Mouse (Mus musculus): ENCODE measurements at regions not wholly inside any gene's neighbourhood (a gene's known extent, or its start where the extent isn't known, plus 50 kb on each side); places are given as distances from the start of the nearest gene placed in this dataset.

DNA sequence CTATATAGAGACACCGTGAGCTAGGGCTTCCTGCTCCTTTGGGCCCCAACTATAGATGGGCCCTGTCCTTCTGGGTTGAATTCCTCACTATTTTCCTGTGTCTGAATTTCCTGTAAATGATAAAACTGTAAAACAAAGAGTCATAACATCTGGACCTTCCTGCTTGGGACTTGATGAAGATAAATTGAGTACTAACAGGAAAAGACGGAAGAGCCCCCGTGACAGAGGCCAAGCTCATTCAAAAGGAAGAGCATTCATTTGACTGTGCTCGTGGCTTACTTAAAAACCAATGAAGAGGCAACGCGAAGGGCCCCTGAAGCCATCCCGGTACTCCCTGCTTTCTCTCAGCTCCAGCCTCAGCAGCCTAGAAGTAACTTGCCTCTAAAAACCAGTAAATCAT is 161.6 kb upstream of the Cited2 start:
- H3K36me3 ChIP-seq (ENCODE audit: control insufficient read depth, insufficient read depth, low read length), result no peaks in the 10 kb centered on the region
- no peaks in the 10 kb centered on the region for H3K27me3 ChIP-seq (ENCODE audit: control insufficient read depth, insufficient read depth, low read length)
- 49% methylated on average over 7 of the region's 7 CpGs for WGBS
- H3K9ac ChIP-seq (ENCODE audit: low read depth, low read length), result no peak overlapping the region
- H3K27ac ChIP-seq (ENCODE audit: low read depth, low read length), result peak overlapping the region; percentile 11; the same call in 1 of the 2 replicates
- ATAC-seq (ENCODE audit: low FRiP score, low TSS enrichment), result no peak
- no peaks in the 10 kb centered on the region for H3K9me3 ChIP-seq (ENCODE audit: control insufficient read depth, low read length)
- peaks cover 25% of the 10 kb centered on the region for H3K4me1 ChIP-seq (ENCODE audit: control insufficient read depth, insufficient read depth, low read length)
- H3K4me3 ChIP-seq (ENCODE audit: low read length), result no peak overlapping the region
- H3K4me2 ChIP-seq (replicated peaks; ENCODE audit: low read depth, low read length), result no peak overlapping the region

DNA sequence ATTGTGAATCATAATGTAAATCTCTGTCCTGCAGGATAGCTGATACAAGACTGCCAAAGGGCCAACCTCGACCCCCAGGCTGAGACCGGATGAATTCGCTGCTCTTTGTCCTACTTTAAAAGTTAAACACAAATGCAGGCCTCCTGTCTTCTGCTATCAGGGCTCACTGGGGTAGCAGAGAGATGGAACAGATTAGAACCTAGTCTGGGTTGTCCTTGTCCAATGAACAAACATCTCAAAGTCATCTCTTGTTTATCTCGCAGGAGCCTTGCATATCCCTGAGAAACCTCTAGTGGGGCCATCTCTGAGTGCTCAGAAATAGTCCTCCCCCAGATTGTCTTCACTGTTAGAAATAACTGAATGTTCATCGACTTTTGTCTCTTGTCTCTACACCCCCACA is 161.0 kb upstream of the Cited2 start:
- no peak overlapping the region for H3K4me2 ChIP-seq (replicated peaks; ENCODE audit: low read depth, low read length)
- H3K36me3 ChIP-seq (ENCODE audit: control insufficient read depth, insufficient read depth, low read length), result no peaks in the 10 kb centered on the region
- no peaks in the 10 kb centered on the region for H3K9me3 ChIP-seq (ENCODE audit: control insufficient read depth, low read length)
- peaks cover 25% of the 10 kb centered on the region for H3K4me1 ChIP-seq (ENCODE audit: control insufficient read depth, insufficient read depth, low read length)
- H3K4me3 ChIP-seq (ENCODE audit: low read length), result no peak overlapping the region
- ATAC-seq (ENCODE audit: low FRiP score, low TSS enrichment), result no peak
- no peaks in the 10 kb centered on the region for H3K27me3 ChIP-seq (ENCODE audit: control insufficient read depth, insufficient read depth, low read length)
- H3K9ac ChIP-seq (ENCODE audit: low read depth, low read length), result no peak overlapping the region
- peak overlapping the region; percentile 11; the same call in 1 of the 2 replicates for H3K27ac ChIP-seq (ENCODE audit: low read depth, low read length)
- WGBS, result 76% methylated on average over 5 of the region's 5 CpGs

DNA sequence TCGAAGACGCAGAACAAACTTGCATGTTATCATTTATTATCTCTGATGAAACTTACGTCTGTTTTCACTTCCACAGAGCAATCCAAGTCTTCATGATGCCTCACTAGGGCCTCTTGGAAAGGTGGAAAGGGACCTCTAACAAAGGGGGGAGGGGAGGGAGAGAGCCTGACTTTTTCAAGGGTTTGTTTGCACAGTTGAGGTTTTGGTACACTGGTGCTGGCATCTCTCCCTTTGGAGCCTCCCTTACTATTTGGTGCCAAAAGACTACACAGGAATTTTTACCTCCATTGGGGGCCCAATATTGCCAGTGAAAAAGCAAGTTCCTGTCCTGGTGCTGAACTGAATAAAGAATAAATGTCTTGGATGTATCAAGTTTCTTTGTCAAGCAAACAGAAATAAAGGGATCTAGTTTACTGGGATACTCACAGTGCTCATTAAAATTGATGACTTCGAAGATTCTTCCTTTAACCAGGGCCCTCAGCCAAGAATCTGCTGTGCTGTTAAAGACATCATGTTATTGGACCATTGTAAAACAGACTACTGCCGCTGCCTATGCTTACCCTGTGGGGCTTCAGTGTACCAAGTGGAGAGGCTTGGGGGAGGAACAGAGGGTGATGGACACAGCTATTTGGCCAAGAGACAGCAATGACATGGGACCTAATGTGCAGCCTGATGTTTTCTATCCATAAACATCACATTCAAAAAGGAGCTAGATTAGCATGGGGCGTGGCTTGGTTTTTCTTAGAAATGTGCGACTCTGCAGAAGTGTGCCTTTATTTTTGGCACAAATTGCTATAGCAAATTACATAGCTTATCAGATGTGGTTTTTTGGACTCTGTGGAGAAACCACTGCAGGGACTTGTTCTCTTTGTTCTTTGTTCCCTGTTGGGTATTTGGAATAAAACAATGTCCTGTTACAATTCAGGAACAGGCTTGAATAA is 160.3 kb upstream of the Cited2 start:
- Histone ChIP-seq H3K27me3 (ENCODE audit: control insufficient read depth, insufficient read depth, low read length) (no peaks in the 10 kb centered on the region), H3K4me2 (replicated peaks; ENCODE audit: low read depth, low read length) (no peak overlapping the region), H3K36me3 (ENCODE audit: control insufficient read depth, insufficient read depth, low read length) (no peaks in the 10 kb centered on the region), H3K9ac (ENCODE audit: low read depth, low read length) (no peak overlapping the region), H3K27ac (ENCODE audit: low read depth, low read length) (no peak overlapping the region), H3K9me3 (ENCODE audit: control insufficient read depth, low read length) (no peaks in the 10 kb centered on the region), H3K4me1 (ENCODE audit: control insufficient read depth, insufficient read depth, low read length) (peaks cover 25% of the 10 kb centered on the region), H3K4me3 (ENCODE audit: low read length) (no peak overlapping the region)
- no peak for ATAC-seq (ENCODE audit: low FRiP score, low TSS enrichment)
- 57% methylated on average over 7 of the region's 7 CpGs for WGBS

DNA sequence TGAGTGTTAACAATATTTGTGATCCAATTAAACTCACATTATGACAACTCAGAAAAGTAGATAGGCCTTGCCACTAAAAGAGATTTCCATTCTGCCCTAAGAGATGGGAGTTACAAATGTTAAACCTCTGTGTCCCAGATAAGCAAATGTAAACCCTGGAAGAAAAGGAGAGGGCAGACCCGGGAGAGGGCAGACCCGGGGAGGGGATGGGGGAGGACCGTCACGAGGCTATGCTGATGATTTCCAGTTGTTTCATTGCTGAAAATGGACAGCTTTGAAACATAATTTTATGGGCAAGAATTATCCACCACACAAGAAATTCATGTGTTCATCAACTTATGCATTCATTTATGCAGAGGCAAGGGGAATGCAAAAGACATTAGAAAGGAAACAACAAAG is 159.7 kb upstream of the Cited2 start:
- peaks cover 25% of the 10 kb centered on the region for H3K4me1 ChIP-seq (ENCODE audit: control insufficient read depth, insufficient read depth, low read length)
- H3K9ac ChIP-seq (ENCODE audit: low read depth, low read length), result no peak overlapping the region
- H3K36me3 ChIP-seq (ENCODE audit: control insufficient read depth, insufficient read depth, low read length), result no peaks in the 10 kb centered on the region
- H3K4me3 ChIP-seq (ENCODE audit: low read length), result no peak overlapping the region
- H3K27ac ChIP-seq (ENCODE audit: low read depth, low read length), result no peak overlapping the region
- no peaks in the 10 kb centered on the region for H3K9me3 ChIP-seq (ENCODE audit: control insufficient read depth, low read length)
- WGBS, result 57% methylated on average over 4 of the region's 4 CpGs
- no peaks in the 10 kb centered on the region for H3K27me3 ChIP-seq (ENCODE audit: control insufficient read depth, insufficient read depth, low read length)
- no peak overlapping the region for H3K4me2 ChIP-seq (replicated peaks; ENCODE audit: low read depth, low read length)
- no peak for ATAC-seq (ENCODE audit: low FRiP score, low TSS enrichment)

DNA sequence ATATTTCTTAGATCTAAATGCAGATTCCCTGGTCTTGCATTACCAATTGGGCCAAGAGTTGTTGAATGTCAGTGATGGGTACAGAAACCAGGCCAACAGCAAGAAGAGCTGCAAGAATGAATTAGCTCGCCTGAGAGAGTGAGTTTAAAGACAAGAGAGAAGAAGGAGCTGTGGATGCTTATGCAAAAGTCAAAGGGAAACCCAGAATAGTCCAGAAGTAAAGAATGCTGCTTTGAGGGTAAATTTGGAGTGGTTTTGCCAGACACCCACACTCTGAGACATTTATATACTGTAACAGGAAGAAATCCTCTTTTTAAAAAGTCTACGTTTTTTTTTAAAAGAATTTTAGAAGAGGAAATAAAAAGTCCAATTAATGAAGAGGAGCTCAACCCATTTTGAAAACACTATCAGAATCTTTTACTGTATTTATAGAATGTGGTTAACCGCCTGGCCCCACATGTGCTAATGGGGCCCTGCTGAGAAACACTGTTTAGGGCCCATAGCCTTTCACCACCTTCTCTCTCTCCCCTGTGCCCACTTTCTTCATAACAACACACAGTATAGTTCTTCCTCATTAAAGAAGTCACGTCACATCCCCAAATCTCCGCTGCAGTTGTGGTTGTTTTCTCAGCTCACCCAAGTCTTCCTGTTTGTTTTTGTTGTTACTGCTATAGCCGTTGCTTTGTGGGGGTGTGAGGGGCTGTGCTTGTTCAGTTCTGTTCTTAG is 158.0 kb upstream of the Cited2 start:
- H3K9me3 ChIP-seq (ENCODE audit: control insufficient read depth, low read length), result no peaks in the 10 kb centered on the region
- 70% methylated on average over 6 of the region's 6 CpGs for WGBS
- H3K4me1 ChIP-seq (ENCODE audit: control insufficient read depth, insufficient read depth, low read length), result peaks cover 25% of the 10 kb centered on the region
- no peak overlapping the region for H3K4me3 ChIP-seq (ENCODE audit: low read length)
- no peak overlapping the region for H3K9ac ChIP-seq (ENCODE audit: low read depth, low read length)
- ATAC-seq (ENCODE audit: low FRiP score, low TSS enrichment), result no peak
- H3K4me2 ChIP-seq (replicated peaks; ENCODE audit: low read depth, low read length), result no peak overlapping the region
- no peak overlapping the region for H3K27ac ChIP-seq (ENCODE audit: low read depth, low read length)
- no peaks in the 10 kb centered on the region for H3K36me3 ChIP-seq (ENCODE audit: control insufficient read depth, insufficient read depth, low read length)
- no peaks in the 10 kb centered on the region for H3K27me3 ChIP-seq (ENCODE audit: control insufficient read depth, insufficient read depth, low read length)

DNA sequence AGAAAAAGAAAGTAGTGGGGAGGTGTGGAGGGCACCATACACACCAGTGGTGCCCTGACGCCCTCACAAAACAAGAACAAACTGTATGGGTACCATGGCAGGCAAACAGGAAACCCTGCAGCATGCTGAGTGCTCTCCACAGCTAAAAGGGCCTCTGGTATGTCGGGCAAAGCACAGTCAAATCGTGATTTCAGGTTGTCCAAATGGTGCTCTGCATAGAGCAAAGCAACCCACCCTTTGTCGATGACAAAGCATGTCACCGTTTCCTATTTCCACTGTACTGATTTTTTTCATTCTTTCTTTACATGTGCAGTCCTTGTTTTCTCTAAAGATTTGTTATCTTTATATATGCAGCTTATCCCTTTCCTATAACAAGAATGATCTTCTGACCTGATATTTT is 156.0 kb upstream of the Cited2 start:
- ATAC-seq (ENCODE audit: low FRiP score, low TSS enrichment), result no peak
- Histone ChIP-seq H3K4me3 (ENCODE audit: low read length) (no peak overlapping the region), H3K36me3 (ENCODE audit: control insufficient read depth, insufficient read depth, low read length) (no peaks in the 10 kb centered on the region), H3K9ac (ENCODE audit: low read depth, low read length) (no peak overlapping the region), H3K4me1 (ENCODE audit: control insufficient read depth, insufficient read depth, low read length) (peaks cover 12% of the 10 kb centered on the region), H3K27ac (ENCODE audit: low read depth, low read length) (no peak overlapping the region), H3K9me3 (ENCODE audit: control insufficient read depth, low read length) (no peaks in the 10 kb centered on the region), H3K4me2 (replicated peaks; ENCODE audit: low read depth, low read length) (no peak overlapping the region), H3K27me3 (ENCODE audit: control insufficient read depth, insufficient read depth, low read length) (no peaks in the 10 kb centered on the region)
- WGBS, result 78% methylated on average over 5 of the region's 5 CpGs

DNA sequence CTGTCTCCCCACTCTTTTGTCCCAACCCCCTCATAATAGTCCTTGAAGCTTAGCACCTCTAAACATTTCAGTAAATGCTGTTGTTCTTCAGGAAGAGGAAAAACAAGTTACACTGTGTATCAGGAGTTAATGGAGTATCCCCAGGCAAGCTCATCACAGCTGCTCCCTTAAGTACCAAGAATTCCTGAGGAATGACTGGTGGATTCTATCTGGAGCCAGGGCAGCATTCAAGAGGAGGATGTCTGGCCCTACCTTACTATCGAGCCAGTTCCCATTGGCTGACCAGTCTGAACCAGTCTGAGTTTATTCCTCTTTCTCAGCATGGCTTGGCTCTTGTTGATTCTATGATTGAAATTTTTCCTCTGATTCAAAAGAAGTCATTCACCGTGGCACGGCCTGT is 155.4 kb upstream of the Cited2 start:
- ATAC-seq (ENCODE audit: low FRiP score, low TSS enrichment), result no peak
- Histone ChIP-seq H3K4me1 (ENCODE audit: control insufficient read depth, insufficient read depth, low read length) (peaks cover 6% of the 10 kb centered on the region), H3K9me3 (ENCODE audit: control insufficient read depth, low read length) (no peaks in the 10 kb centered on the region), H3K27ac (ENCODE audit: low read depth, low read length) (no peak overlapping the region), H3K9ac (ENCODE audit: low read depth, low read length) (no peak overlapping the region), H3K4me3 (ENCODE audit: low read length) (no peak overlapping the region), H3K4me2 (replicated peaks; ENCODE audit: low read depth, low read length) (no peak overlapping the region), H3K27me3 (ENCODE audit: control insufficient read depth, insufficient read depth, low read length) (no peaks in the 10 kb centered on the region), H3K36me3 (ENCODE audit: control insufficient read depth, insufficient read depth, low read length) (no peaks in the 10 kb centered on the region)
- whole genome bisulfite sequencing, result 85% methylated on average over 3 of the region's 3 CpGs

DNA sequence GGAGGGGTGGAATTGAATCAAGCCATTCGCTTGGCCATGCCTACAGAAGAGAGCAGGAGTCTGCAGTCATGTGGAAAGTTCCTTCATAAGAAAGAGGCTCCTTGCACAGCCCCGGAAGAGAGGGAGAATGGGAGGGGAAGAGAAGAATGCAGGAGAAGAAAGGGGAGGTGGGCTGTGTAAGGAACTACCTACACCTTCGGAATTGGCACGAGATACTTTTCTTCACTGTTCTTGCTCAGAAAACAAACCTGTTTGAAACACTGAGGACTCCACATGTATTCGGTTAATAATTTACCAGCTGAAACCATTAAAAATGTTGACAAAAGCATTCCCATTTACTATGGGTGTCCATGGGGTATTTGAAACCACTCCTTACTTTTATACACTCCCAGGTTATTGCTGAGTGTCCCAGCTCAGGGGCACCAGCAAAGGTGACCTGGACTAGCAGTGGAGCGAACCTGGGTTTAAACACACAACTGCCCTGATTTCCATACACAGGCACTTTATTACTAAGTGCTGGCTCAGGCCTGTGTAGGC is 153.4 kb upstream of the Cited2 start:
- no peaks in the 10 kb centered on the region for H3K36me3 ChIP-seq (ENCODE audit: control insufficient read depth, insufficient read depth, low read length)
- H3K9me3 ChIP-seq (ENCODE audit: control insufficient read depth, low read length), result no peaks in the 10 kb centered on the region
- WGBS, result 62% methylated on average over 6 of the region's 6 CpGs
- peak; percentile 83 for ATAC-seq (ENCODE audit: low FRiP score, low TSS enrichment)
- H3K9ac ChIP-seq (ENCODE audit: low read depth, low read length), result no peak overlapping the region
- H3K4me3 ChIP-seq (ENCODE audit: low read length), result no peak overlapping the region
- H3K27me3 ChIP-seq (ENCODE audit: control insufficient read depth, insufficient read depth, low read length), result no peaks in the 10 kb centered on the region
- no peaks in the 10 kb centered on the region for H3K4me1 ChIP-seq (ENCODE audit: control insufficient read depth, insufficient read depth, low read length)
- H3K27ac ChIP-seq (ENCODE audit: low read depth, low read length), result peak overlapping the region; percentile 42; the same call in 1 of the 2 replicates
- H3K4me2 ChIP-seq (replicated peaks; ENCODE audit: low read depth, low read length), result no peak overlapping the region

DNA sequence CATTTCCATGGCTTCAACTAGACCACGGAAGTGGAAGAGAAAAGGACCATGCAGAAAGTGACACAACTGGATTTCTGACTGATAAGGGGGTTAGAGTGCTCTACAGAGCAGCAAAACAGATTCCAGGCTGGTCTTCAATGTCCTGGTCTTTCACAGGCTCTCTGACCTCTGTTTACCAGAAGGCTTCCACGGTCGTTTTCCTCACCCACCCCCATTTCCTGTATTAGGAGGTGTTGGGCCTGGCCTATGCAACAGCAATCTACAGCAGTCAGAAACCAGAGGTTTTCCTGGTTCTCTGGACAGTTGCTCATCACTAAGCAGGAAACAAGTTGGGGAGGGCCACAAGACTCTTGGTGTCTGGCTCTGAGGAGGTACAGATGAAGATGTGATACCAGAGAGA is 148.1 kb upstream of the Cited2 start:
- ATAC-seq (ENCODE audit: low FRiP score, low TSS enrichment), result no peak
- WGBS, result 32% methylated on average over 3 of the region's 3 CpGs
- Histone ChIP-seq H3K9ac (ENCODE audit: low read depth, low read length) (no peak overlapping the region), H3K9me3 (ENCODE audit: control insufficient read depth, low read length) (no peaks in the 10 kb centered on the region), H3K36me3 (ENCODE audit: control insufficient read depth, insufficient read depth, low read length) (no peaks in the 10 kb centered on the region), H3K4me2 (replicated peaks; ENCODE audit: low read depth, low read length) (no peak overlapping the region), H3K27me3 (ENCODE audit: control insufficient read depth, insufficient read depth, low read length) (no peaks in the 10 kb centered on the region), H3K4me3 (ENCODE audit: low read length) (no peak overlapping the region), H3K4me1 (ENCODE audit: control insufficient read depth, insufficient read depth, low read length) (0 out of 2 replicates have a peak, but pooled peaks cover 3% of the 10 kb centered on the region), H3K27ac (ENCODE audit: low read depth, low read length) (no peak overlapping the region)
